Mouse (Mus musculus): Measurements from ENCODE around the gene Fn3krp. TPM values are rescaled to one million over a fixed set of nuclear protein-coding genes. Genes with fewer than 3 reads are reported as not detected.

Fn3krp gene
- polyA plus RNA-seq, 1 experiment: 9.0 TPM

- no peak overlapping the region for H3K4me3 ChIP-seq (ENCODE audit: insufficient read depth, low read length)
- TF ChIP-seq CTCF (IDR thresholded peaks at IDR 0.05; ENCODE audit: borderline replicate concordance, insufficient read depth, low read length) (no peak), POLR2A (IDR thresholded peaks at IDR 0.05; ENCODE audit: low read depth, low read length) (no peak)
- peaks cover 2% of the 10 kb centered on the region; the same call in 1 of the 2 replicates for H3K4me1 ChIP-seq (ENCODE audit: control insufficient read depth, insufficient read depth, low read length)
- H3K27ac ChIP-seq (ENCODE audit: insufficient read depth, low read length): no peak overlapping the region
Measured at GRCm38 (mm10) chr11:121414762-121415161, 6.4 kb upstream of the Fn3krp start.

GRCm38 (mm10) chr11:121415351-121415750, 5.8 kb upstream of the Fn3krp start:
- H3K4me3 ChIP-seq (ENCODE audit: insufficient read depth, low read length): no peak overlapping the region
- H3K27ac ChIP-seq (ENCODE audit: insufficient read depth, low read length): no peak overlapping the region
- H3K4me1 ChIP-seq (ENCODE audit: control insufficient read depth, insufficient read depth, low read length): peaks cover 2% of the 10 kb centered on the region; the same call in 1 of the 2 replicates
- TF ChIP-seq CTCF (IDR thresholded peaks at IDR 0.05; ENCODE audit: borderline replicate concordance, insufficient read depth, low read length) (no peak), POLR2A (IDR thresholded peaks at IDR 0.05; ENCODE audit: low read depth, low read length) (no peak)

- H3K4me1 ChIP-seq (ENCODE audit: control insufficient read depth, insufficient read depth, low read length): peaks cover 7% of the 10 kb centered on the region; the same call in 1 of the 2 replicates
- H3K4me3 ChIP-seq (ENCODE audit: insufficient read depth, low read length): no peak overlapping the region
- H3K27ac ChIP-seq (ENCODE audit: insufficient read depth, low read length): no peak overlapping the region
- no peak for TF ChIP-seq CTCF (IDR thresholded peaks at IDR 0.05; ENCODE audit: borderline replicate concordance, insufficient read depth, low read length)
- TF ChIP-seq POLR2A (IDR thresholded peaks at IDR 0.05; ENCODE audit: low read depth, low read length): no peak
Measured at GRCm38 (mm10) chr11:121417971-121418370, 3.2 kb upstream of the Fn3krp start.

GRCm38 (mm10) chr11:121418932-121419331, 2.3 kb upstream of the Fn3krp start:
- Histone ChIP-seq H3K4me1 (ENCODE audit: control insufficient read depth, insufficient read depth, low read length) (peaks cover 7% of the 10 kb centered on the region; the same call in 1 of the 2 replicates), H3K4me3 (ENCODE audit: insufficient read depth, low read length) (no peak overlapping the region), H3K27ac (ENCODE audit: insufficient read depth, low read length) (no peak overlapping the region)
- no peak for TF ChIP-seq CTCF (IDR thresholded peaks at IDR 0.05; ENCODE audit: borderline replicate concordance, insufficient read depth, low read length)
- no peak for TF ChIP-seq POLR2A (IDR thresholded peaks at IDR 0.05; ENCODE audit: low read depth, low read length)

- Histone ChIP-seq H3K4me3 (ENCODE audit: insufficient read depth, low read length) (peak overlapping the region; percentile 42; the same call in 1 of the 2 replicates), H3K4me1 (ENCODE audit: control insufficient read depth, insufficient read depth, low read length) (peaks cover 6% of the 10 kb centered on the region; the same call in 1 of the 2 replicates), H3K27ac (ENCODE audit: insufficient read depth, low read length) (no peak overlapping the region)
- no peak for TF ChIP-seq POLR2A (IDR thresholded peaks at IDR 0.05; ENCODE audit: low read depth, low read length)
- no peak for TF ChIP-seq CTCF (IDR thresholded peaks at IDR 0.05; ENCODE audit: borderline replicate concordance, insufficient read depth, low read length)
Measured at GRCm38 (mm10) chr11:121420379-121420778, 822 bp upstream of the Fn3krp start.

- peaks cover 5% of the 10 kb centered on the region; the same call in 1 of the 2 replicates for H3K4me1 ChIP-seq (ENCODE audit: control insufficient read depth, insufficient read depth, low read length)
- peak overlapping the region; percentile 89 for H3K4me3 ChIP-seq (ENCODE audit: insufficient read depth, low read length)
- no peak for TF ChIP-seq CTCF (IDR thresholded peaks at IDR 0.05; ENCODE audit: borderline replicate concordance, insufficient read depth, low read length)
- TF ChIP-seq POLR2A (IDR thresholded peaks at IDR 0.05; ENCODE audit: low read depth, low read length): no peak
- no peak overlapping the region for H3K27ac ChIP-seq (ENCODE audit: insufficient read depth, low read length)
Measured at GRCm38 (mm10) chr11:121421553-121422173, 462 bp downstream of the Fn3krp start.

GRCm38 (mm10) chr11:121433397-121433796, 12.2 kb downstream of the Fn3krp start:
- Histone ChIP-seq H3K4me3 (ENCODE audit: insufficient read depth, low read length) (no peak overlapping the region), H3K27ac (ENCODE audit: insufficient read depth, low read length) (no peak overlapping the region), H3K4me1 (ENCODE audit: control insufficient read depth, insufficient read depth, low read length) (no peaks in the 10 kb centered on the region)
- TF ChIP-seq CTCF (IDR thresholded peaks at IDR 0.05; ENCODE audit: borderline replicate concordance, insufficient read depth, low read length) (no peak), POLR2A (IDR thresholded peaks at IDR 0.05; ENCODE audit: low read depth, low read length) (no peak)

- Histone ChIP-seq H3K4me3 (ENCODE audit: insufficient read depth, low read length) (peak within 1 kb of the TSS; percentile 7), H3K27ac (ENCODE audit: insufficient read depth, low read length) (no peak within 1 kb of the TSS), H3K4me1 (ENCODE audit: control insufficient read depth, insufficient read depth, low read length) (no peaks in the 10 kb centered on the region)
- no peak for TF ChIP-seq POLR2A (IDR thresholded peaks at IDR 0.05; ENCODE audit: low read depth, low read length)
- no peak for TF ChIP-seq CTCF (IDR thresholded peaks at IDR 0.05; ENCODE audit: borderline replicate concordance, insufficient read depth, low read length)
Measured at GRCm38 (mm10) chr11:121434156-121435155, 13.3 kb downstream of the Fn3krp start, which contains the start of gene Fn3k. Gene Fn3k, plus strand, starts transcription at chr11:121434913.

GRCm38 (mm10) chr11:121437236-121437635, 16.0 kb downstream of the Fn3krp start:
- TF ChIP-seq POLR2A (IDR thresholded peaks at IDR 0.05; ENCODE audit: low read depth, low read length) (no peak), CTCF (IDR thresholded peaks at IDR 0.05; ENCODE audit: borderline replicate concordance, insufficient read depth, low read length) (no peak)
- H3K4me3 ChIP-seq (ENCODE audit: insufficient read depth, low read length): no peak overlapping the region
- no peaks in the 10 kb centered on the region for H3K4me1 ChIP-seq (ENCODE audit: control insufficient read depth, insufficient read depth, low read length)
- no peak overlapping the region for H3K27ac ChIP-seq (ENCODE audit: insufficient read depth, low read length)
